Mouse (Mus musculus) lung, postnatal 36 days (tissue): ENCODE results near the gene Fhod1.
"Not testable (repeated sequence)": the region's sequence is repeated elsewhere in the genome, so short reads cannot be mapped to it uniquely, and the experiment has no call there.

Experiments used
- DNase-seq: peaks from one replicate; pipeline ENCODE4 v3.0.0; 2022; ENCODE audit warnings: mixed read lengths

Fhod1 gene

GRCm38 (mm10) chr8:105294776-105295175, 53.0 kb downstream of the Fhod1 start:
- peak; percentile 57 for DNase-seq

GRCm38 (mm10) chr8:105293405-105293804, 54.3 kb downstream of the Fhod1 start:
- DNase-seq, result no peak

- no peak for DNase-seq
Observed at GRCm38 (mm10) chr8:105292471-105292870, 55.3 kb downstream of the Fhod1 start.

- DNase-seq, result not testable (repeated sequence)
Observed at GRCm38 (mm10) chr8:105291802-105292201, 56.0 kb downstream of the Fhod1 start.

GRCm38 (mm10) chr8:105291364-105291763, 56.4 kb downstream of the Fhod1 start:
- not testable (repeated sequence) for DNase-seq

- peak; percentile 96 for DNase-seq
Observed at GRCm38 (mm10) chr8:105290554-105291314, 57.0 kb downstream of the Fhod1 start.

- DNase-seq, result peak; percentile 44
Observed at GRCm38 (mm10) chr8:105289805-105290460, 57.8 kb downstream of the Fhod1 start, which contains the start of gene 4931428F04Rik. Gene 4931428F04Rik, minus strand, starts transcription at chr8:105289864.

GRCm38 (mm10) chr8:105288958-105289732, 58.6 kb downstream of the Fhod1 start:
- peak; percentile 95 for DNase-seq

- DNase-seq, result no peak
Observed at GRCm38 (mm10) chr8:105288231-105288630, 59.5 kb downstream of the Fhod1 start.

- no peak for DNase-seq
Observed at GRCm38 (mm10) chr8:105286907-105287306, 60.8 kb downstream of the Fhod1 start.

- no peak for DNase-seq
Observed at GRCm38 (mm10) chr8:105285514-105285913, 62.2 kb downstream of the Fhod1 start.

GRCm38 (mm10) chr8:105283074-105283473, 64.7 kb downstream of the Fhod1 start:
- peak; percentile 74 for DNase-seq

- DNase-seq, result no peak
Observed at GRCm38 (mm10) chr8:105282239-105282638, 65.5 kb downstream of the Fhod1 start.

GRCm38 (mm10) chr8:105281821-105282220, 65.9 kb downstream of the Fhod1 start:
- DNase-seq, result peak; percentile 66

GRCm38 (mm10) chr8:105280567-105280966, 67.2 kb downstream of the Fhod1 start:
- no peak for DNase-seq
